Mouse (Mus musculus) forebrain, embryonic 13.5 days (tissue): Measurements from ENCODE around the gene Vrk3. TPM values are rescaled to one million over a fixed set of nuclear protein-coding genes. Genes with fewer than 3 reads are reported as not detected.

Experiments
- ATAC-seq: fragments of 200-750 bp; cut with Nextera tagmentation; 2 replicates; pipeline ENCODE4 v1.8.0; 2017
- H3K27ac ChIP-seq: fragments of 300-500 bp; sonication (generic); 2 replicates; pipeline ENCODE4 v1.5.1; 2015; ENCODE audit warnings: inconsistent platforms, mild to moderate bottlenecking, moderate library complexity
- H3K27me3 ChIP-seq: fragments of 300-500 bp; sonication (generic); 2 replicates; pipeline ENCODE4 v1.6.1; 2015; ENCODE audit warnings: mild to moderate bottlenecking, inconsistent platforms
- H3K36me3 ChIP-seq: fragments of 300-500 bp; sonication (generic); 2 replicates; pipeline ENCODE4 v1.6.1; 2015; ENCODE audit warnings: mild to moderate bottlenecking, inconsistent platforms; ENCODE audit not compliant: poor library complexity, severe bottlenecking
- H3K4me1 ChIP-seq: fragments of 300-500 bp; sonication (generic); 2 replicates; pipeline ENCODE4 v1.6.1; 2015; ENCODE audit warnings: inconsistent platforms
- H3K4me2 ChIP-seq: fragments of 300-500 bp; sonication (generic); 2 replicates; pipeline ENCODE4 v1.6.1; 2015; ENCODE audit warnings: inconsistent platforms, mild to moderate bottlenecking, moderate library complexity
- H3K4me3 ChIP-seq: fragments of 300-500 bp; sonication (generic); 2 replicates; pipeline ENCODE4 v1.5.1; 2015; ENCODE audit warnings: mild to moderate bottlenecking, inconsistent platforms
- H3K9ac ChIP-seq: fragments of 300-500 bp; sonication (generic); 2 replicates; pipeline ENCODE4 v1.6.1; 2015; ENCODE audit warnings: mild to moderate bottlenecking, inconsistent platforms
- H3K9me3 ChIP-seq: fragments of 300-500 bp; sonication (generic); replicated peaks from 2 replicates; pipeline ENCODE4 v1.6.1; 2016; ENCODE audit warnings: inconsistent platforms
- WGBS: fragments of 180-500 bp; shearing (Covaris S2); methylation state at CpG from one replicate; pipeline ENCODE4 v1.1.7; 2015; 5-methylcytosine and 5-hydroxymethylcytosine counted together
- polyA plus RNA-seq: library from polyadenylated mRNA; unstranded; fragments of >200 nt; fragmentation: Nextera tagmentation; extraction: Ambion mirVana; gene quantifications from 2 replicates; pipeline ENCODE4 v1.2.1, GENCODE M21; 2015

The Vrk3 gene
- polyA plus RNA-seq, 1 experiment from 2014 or later = 38.7 TPM

GRCm38 (mm10) chr7:44820525-44820924 is 72.3 kb downstream of the Vrk3 start:
- Histone ChIP-seq H3K9ac (0 out of 2 replicates have a peak overlapping the region, but pooled peaks have one; percentile 34), H3K27me3 (no peaks in the 10 kb centered on the region), H3K4me2 (peak overlapping the region; percentile 84; the same call in 1 of the 2 replicates), H3K27ac (no peak overlapping the region), H3K4me3 (no peak overlapping the region), H3K4me1 (peaks cover 58% of the 10 kb centered on the region), H3K9me3 (no peaks in the 10 kb centered on the region), H3K36me3 (peaks cover 1% of the 10 kb centered on the region; the same call in 1 of the 2 replicates)
- ATAC-seq = no peak
- 82% methylated on average over 3 of the region's 3 CpGs for WGBS

GRCm38 (mm10) chr7:44821666-44822448 is 73.6 kb downstream of the Vrk3 start:
- H3K4me3 ChIP-seq = no peak overlapping the region
- H3K4me2 ChIP-seq = no peak overlapping the region; the same call in 1 of the 2 replicates
- no peak for ATAC-seq
- H3K9ac ChIP-seq = no peak overlapping the region
- H3K27ac ChIP-seq = no peak overlapping the region
- WGBS = 86% methylated on average over 7 of the region's 7 CpGs
- peaks cover 58% of the 10 kb centered on the region for H3K4me1 ChIP-seq
- no peaks in the 10 kb centered on the region for H3K27me3 ChIP-seq
- H3K9me3 ChIP-seq = no peaks in the 10 kb centered on the region
- peaks cover 6% of the 10 kb centered on the region; the same call in 1 of the 2 replicates for H3K36me3 ChIP-seq

GRCm38 (mm10) chr7:44823409-44823808 is 75.2 kb downstream of the Vrk3 start:
- 37% methylated on average over 7 of the region's 7 CpGs for WGBS
- ATAC-seq = no peak
- Histone ChIP-seq H3K9ac (no peak overlapping the region), H3K27me3 (no peaks in the 10 kb centered on the region), H3K27ac (no peak overlapping the region), H3K9me3 (no peaks in the 10 kb centered on the region), H3K36me3 (peaks cover 13% of the 10 kb centered on the region), H3K4me1 (peaks cover 42% of the 10 kb centered on the region), H3K4me3 (no peak overlapping the region), H3K4me2 (no peak overlapping the region)

- Histone ChIP-seq H3K9me3 (no peaks in the 10 kb centered on the region), H3K9ac (no peak overlapping the region), H3K4me1 (peaks cover 28% of the 10 kb centered on the region), H3K27me3 (no peaks in the 10 kb centered on the region), H3K4me2 (no peak overlapping the region), H3K36me3 (peaks cover 27% of the 10 kb centered on the region), H3K4me3 (no peak overlapping the region), H3K27ac (no peak overlapping the region)
- peak; percentile 70 for ATAC-seq
- WGBS = 22% methylated on average over 3 of the region's 3 CpGs
Observed at GRCm38 (mm10) chr7:44824872-44825271, 76.7 kb downstream of the Vrk3 start.

- H3K36me3 ChIP-seq = peaks cover 46% of the 10 kb centered on the region
- no peaks in the 10 kb centered on the region for H3K9me3 ChIP-seq
- no peak overlapping the region for H3K4me3 ChIP-seq
- no peak for ATAC-seq
- no peak overlapping the region for H3K9ac ChIP-seq
- H3K4me1 ChIP-seq = peaks cover 13% of the 10 kb centered on the region
- no peaks in the 10 kb centered on the region for H3K27me3 ChIP-seq
- H3K27ac ChIP-seq = no peak overlapping the region
- H3K4me2 ChIP-seq = no peak overlapping the region
- 89% methylated on average over 3 of the region's 3 CpGs for WGBS
Observed at GRCm38 (mm10) chr7:44826771-44827170, 78.6 kb downstream of the Vrk3 start.

Other genes starting within 250 kb of the Vrk3 start
- gene Mybpc2, start 223.8 kb upstream of the Vrk3 start, polyA plus RNA-seq = 0.13 and 0.14 TPM in 2 replicates
- gene Spib, start 216.3 kb upstream of the Vrk3 start, polyA plus RNA-seq = not detected in 2 replicates
- 77.8 and 89.7 TPM in 2 replicates for gene Pold1, start 199.6 kb upstream of the Vrk3 start, polyA plus RNA-seq
- gene Nr1h2, start 194.5 kb upstream of the Vrk3 start, polyA plus RNA-seq = 76.0 and 76.2 TPM in 2 replicates
- gene Napsa, start 176.0 kb upstream of the Vrk3 start, polyA plus RNA-seq = 0.53 and 0.57 TPM in 2 replicates
- 2.1 and 2.4 TPM in 2 replicates for gene Kcnc3, start 157.7 kb upstream of the Vrk3 start, polyA plus RNA-seq
- gene Myh14, start 77.6 kb upstream of the Vrk3 start, polyA plus RNA-seq = 0.49 and 0.84 TPM in 2 replicates
- gene Izumo2, start 39.7 kb upstream of the Vrk3 start, polyA plus RNA-seq = not detected in 2 replicates
- 1.4 and 1.6 TPM in 2 replicates for gene Zfp473, start 2.6 kb downstream of the Vrk3 start, polyA plus RNA-seq
- gene Nup62, start 67.7 kb downstream of the Vrk3 start, polyA plus RNA-seq = 73.5 and 83.0 TPM in 2 replicates
- 1.2 and 1.9 TPM in 2 replicates for gene Il4i1, start 68.0 kb downstream of the Vrk3 start, polyA plus RNA-seq
- 5.4 and 5.7 TPM in 2 replicates for gene Atf5, start 68.2 kb downstream of the Vrk3 start, polyA plus RNA-seq
- 93.1 and 95.4 TPM in 2 replicates for gene Akt1s1, start 100.6 kb downstream of the Vrk3 start, polyA plus RNA-seq
- gene Tbc1d17, start 100.7 kb downstream of the Vrk3 start, polyA plus RNA-seq = 81.5 and 95.5 TPM in 2 replicates
- gene Pnkp, start 108.7 kb downstream of the Vrk3 start, polyA plus RNA-seq = 34.9 and 38.1 TPM in 2 replicates
- gene Ptov1, start 121.4 kb downstream of the Vrk3 start, polyA plus RNA-seq = 558 and 574 TPM in 2 replicates
- 145 and 165 TPM in 2 replicates for gene Med25, start 144.3 kb downstream of the Vrk3 start, polyA plus RNA-seq
- gene Fuz, start 147.7 kb downstream of the Vrk3 start, polyA plus RNA-seq = 24.7 and 27.7 TPM in 2 replicates
- 81.7 and 87.2 TPM in 2 replicates for gene Ap2a1, start 181.1 kb downstream of the Vrk3 start, polyA plus RNA-seq
- gene Tsks, start 194.8 kb downstream of the Vrk3 start, polyA plus RNA-seq = 0.20 TPM in 1 of 2 replicates, not detected in the other
- gene Cpt1c, start 226.4 kb downstream of the Vrk3 start, polyA plus RNA-seq = 40.2 and 43.1 TPM in 2 replicates
- gene Prmt1, start 238.2 kb downstream of the Vrk3 start, polyA plus RNA-seq = 815 and 859 TPM in 2 replicates
- 67.9 and 72.7 TPM in 2 replicates for gene Irf3, start 249.2 kb downstream of the Vrk3 start, polyA plus RNA-seq